Mouse (Mus musculus) left cerebral cortex, adult 2 months (tissue): Measurements from ENCODE around the gene Casp9. TPM values are rescaled to one million over a fixed set of nuclear protein-coding genes. Genes with fewer than 3 reads are reported as not detected.

Experiments
- DNase-seq, 2 experiments: peaks; one replicate each; pipeline ENCODE4 v3.0.0; 2021 to 2022; ENCODE audit warnings: low spot score in 2 of 2, mixed read lengths in 1 of 2; ENCODE audit errors: extremely low spot score in 1 of 2
- H3K27ac ChIP-seq: fragments of 200-600 bp; 2 replicates; pipeline ENCODE4 v1.8.1; 2022
- H3K4me3 ChIP-seq: fragments of 200-600 bp; 2 replicates; pipeline ENCODE4 v1.8.1; 2022
- CTCF ChIP-seq: fragments of 200-600 bp; IDR thresholded peaks from 2 replicates; pipeline ENCODE4 v1.8.1; 2022; ENCODE audit warnings: antibody characterized with exemption, mild to moderate bottlenecking, moderate library complexity
- intact Hi-C: fragments of 180-260 bp; cut with DNase I; formaldehyde crosslinking; loops from one replicate; pipeline ENCODE4 v1.15.1; 2025
- total RNA-seq, 2 experiments: library from RNA; stranded (reverse); gene quantifications; 2 replicates each; pipeline ENCODE4 v1.2.3; 2021

Gene Casp9
- total RNA-seq, 2 experiments from 2014 or later: 22.1 to 22.4 TPM

DNA sequence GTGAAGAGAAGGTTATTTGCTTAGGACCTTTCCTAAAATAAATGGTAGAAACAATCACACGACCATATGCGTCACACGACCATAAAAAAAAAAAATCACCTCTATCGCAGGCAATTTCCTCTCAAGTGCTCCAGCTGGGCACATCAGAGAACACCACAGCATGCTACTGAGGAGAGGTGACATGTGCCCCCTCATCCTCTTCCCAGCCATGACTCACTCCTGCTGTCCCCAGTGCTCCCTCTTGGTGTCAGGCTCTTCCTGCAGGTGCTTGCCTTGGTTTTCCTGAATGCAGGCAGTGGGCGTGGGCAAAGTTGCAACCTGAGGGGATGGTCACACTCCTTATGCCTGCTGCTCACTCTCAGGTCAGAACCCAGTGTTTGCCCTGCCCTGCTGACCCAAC is 8.6 kb upstream of the Casp9 start:
- no peak; the same call in 1 of the 2 replicates for TF ChIP-seq CTCF
- no peak for DNase-seq
- intact Hi-C loops: no loop called here

DNA sequence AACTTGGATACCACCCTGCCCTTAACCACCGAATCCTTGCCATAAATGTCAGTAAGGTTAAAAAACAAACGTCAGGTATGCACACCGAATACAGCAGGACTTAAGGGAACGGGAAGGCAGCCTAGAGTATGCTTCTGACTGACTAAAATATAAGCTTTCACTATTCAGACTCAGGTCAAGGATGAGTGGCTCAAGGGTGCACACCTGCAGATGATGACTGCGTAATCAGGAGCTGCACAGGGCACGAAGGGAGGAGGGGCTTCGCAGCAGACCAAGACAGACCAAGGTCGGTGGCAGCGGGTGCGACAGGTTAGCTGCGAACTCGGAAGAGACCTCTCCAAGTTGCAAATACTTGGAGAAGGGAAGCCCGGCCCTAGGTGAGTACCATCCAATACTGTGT is 7.3 kb upstream of the Casp9 start:
- intact Hi-C loops: no loop called here
- no peak overlapping the region for H3K4me3 ChIP-seq
- DNase-seq: no peak
- no peak overlapping the region for H3K27ac ChIP-seq
- TF ChIP-seq CTCF: no peak

More for the DNA sequence above, 8.6 kb upstream of the Casp9 start:
- no peak overlapping the region for H3K4me3 ChIP-seq
- peak overlapping the region; percentile 59 for H3K27ac ChIP-seq

- no peak for DNase-seq
- intact Hi-C loops: no loop called here
- TF ChIP-seq CTCF: no peak
- H3K4me3 ChIP-seq: no peak overlapping the region
- no peak overlapping the region for H3K27ac ChIP-seq
Observed at GRCm38 (mm10) chr4:141787046-141787445, 6.4 kb upstream of the Casp9 start.

DNA sequence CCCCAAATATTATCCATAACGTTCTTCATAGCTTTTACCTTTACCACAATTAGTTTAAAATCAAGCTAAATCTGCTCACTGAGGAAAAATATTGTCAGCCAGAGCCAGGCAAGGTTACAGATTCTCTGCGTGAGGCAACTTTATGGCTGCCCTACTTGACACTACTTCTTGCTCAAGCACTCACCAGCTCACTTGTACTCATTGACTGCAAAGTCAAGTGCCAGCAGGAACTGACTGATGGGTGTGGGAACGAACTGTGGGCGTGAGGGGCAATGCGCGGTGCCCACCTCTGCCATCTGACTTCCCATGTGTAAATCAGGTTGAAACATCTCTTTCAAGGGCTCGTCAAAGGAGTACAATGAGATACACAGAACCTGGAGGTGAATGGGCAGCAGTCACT is 6.0 kb upstream of the Casp9 start:
- no peak overlapping the region for H3K4me3 ChIP-seq
- no peak for DNase-seq
- TF ChIP-seq CTCF: no peak
- H3K27ac ChIP-seq: no peak overlapping the region
- intact Hi-C loops: no loop called here

DNA sequence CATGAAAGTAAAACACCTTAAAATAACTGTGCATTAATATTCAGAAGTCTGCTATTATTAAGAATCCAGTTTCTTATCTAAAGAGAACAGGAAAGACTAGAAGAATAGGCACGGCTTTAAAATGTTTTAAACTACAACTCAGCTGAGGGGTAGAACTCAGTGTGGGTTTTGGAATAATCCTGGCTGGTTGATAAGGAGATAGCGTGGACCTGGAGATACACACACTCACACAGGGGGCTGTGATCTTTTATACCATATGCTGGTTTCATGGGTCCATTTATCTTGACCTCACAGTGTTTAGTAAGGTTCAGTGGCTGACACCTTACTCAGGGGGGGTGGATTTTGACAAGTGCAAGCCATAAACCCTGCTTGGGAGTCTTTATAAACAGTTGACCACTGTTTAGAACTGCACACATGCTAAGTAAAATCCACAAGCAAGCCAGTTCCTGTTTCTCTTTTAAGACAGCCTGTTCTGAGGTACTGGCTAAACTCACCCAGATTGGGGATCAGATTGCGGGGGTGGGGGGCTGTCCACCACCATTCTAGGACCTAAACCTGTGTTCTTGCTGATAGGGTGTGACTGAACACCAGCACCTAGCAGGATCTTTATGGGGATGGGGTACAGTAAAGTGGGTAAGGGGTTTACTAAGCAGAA is 3.7 kb upstream of the Casp9 start:
- intact Hi-C loops: no loop called here
- Histone ChIP-seq H3K4me3 (peak overlapping the region; percentile 87), H3K27ac (peak overlapping the region; percentile 95)
- DNase-seq: no peak
- TF ChIP-seq CTCF: no peak

- Histone ChIP-seq H3K27ac (peak within 1 kb of the TSS; percentile 95), H3K4me3 (peak within 1 kb of the TSS; percentile 87)
- intact Hi-C loops: no loop called here
- peak; percentile 96 to 97 for DNase-seq
- no peak; the same call in 1 of the 2 replicates for TF ChIP-seq CTCF
Observed at GRCm38 (mm10) chr4:141790524-141790990, 2.9 kb upstream of the Casp9 start, which contains the start of gene Dnajc16. Gene Dnajc16, minus strand, starts transcription at chr4:141790931.

- no peak for TF ChIP-seq CTCF
- Histone ChIP-seq H3K4me3 (no peak overlapping the region), H3K27ac (no peak overlapping the region)
- DNase-seq: no peak
- intact Hi-C loops: no loop called here
Observed at GRCm38 (mm10) chr4:141791486-141791885, 1.9 kb upstream of the Casp9 start.

DNA sequence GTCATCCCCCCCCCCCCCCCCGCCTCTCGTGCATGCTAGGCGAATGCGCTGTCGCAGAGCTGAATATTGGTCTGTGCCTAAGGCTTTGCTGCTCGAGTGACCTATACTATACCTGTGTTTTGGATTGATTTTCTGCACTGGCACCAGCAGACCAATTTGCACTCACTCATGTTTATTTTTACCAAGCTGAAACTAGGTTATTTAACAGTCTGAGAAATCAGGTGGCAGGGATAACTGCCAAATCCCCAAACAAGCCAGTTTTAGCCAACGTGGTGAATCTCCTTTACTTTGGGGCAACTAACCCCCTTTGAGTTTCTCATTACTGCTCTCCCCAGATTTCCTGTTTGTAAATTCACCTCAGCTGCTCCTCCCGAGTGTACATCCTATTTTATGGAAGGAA is 1.5 kb upstream of the Casp9 start:
- no peak for DNase-seq
- no peak for TF ChIP-seq CTCF
- no peak overlapping the region for H3K4me3 ChIP-seq
- intact Hi-C loops: loop anchor here (2.0 kb wide), 1 partner anchor 69 kb away; the partner anchor contains the start of gene Ddi2
- peak overlapping the region; percentile 96; the same call in 1 of the 2 replicates for H3K27ac ChIP-seq

DNA sequence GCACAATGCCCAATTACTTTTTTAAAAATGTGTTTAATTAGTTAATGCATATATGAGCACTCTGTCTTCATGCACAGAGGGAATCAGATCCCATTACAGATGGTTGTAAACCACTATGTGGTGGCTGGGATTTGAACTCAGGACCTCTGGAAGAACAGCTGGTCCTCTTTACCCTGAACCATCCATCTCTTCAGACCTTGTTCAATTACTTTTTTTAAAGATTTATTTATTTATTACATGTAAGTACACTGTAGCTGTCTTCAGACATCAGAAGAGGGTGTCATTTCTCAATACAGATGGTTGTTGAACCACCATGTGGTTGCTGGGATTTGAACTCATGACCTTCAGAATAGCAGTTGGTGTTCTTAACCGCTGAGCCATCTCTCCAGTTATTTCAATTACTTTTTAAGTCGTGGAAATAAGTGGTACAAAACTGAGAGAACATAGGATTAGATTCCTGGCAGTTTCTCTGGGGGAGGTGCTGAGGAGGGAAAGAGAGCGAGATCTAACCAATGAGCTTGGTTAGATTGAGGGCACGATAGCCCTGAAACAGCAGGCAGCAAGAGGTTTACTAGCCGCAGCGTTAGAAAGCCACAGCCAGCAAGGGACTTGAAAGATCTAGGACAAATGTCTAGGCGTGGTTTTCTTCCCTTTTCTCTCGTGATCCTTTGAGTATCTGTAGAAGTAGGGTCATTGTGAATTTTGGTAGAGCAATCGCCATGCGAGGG is 694 bp upstream of the Casp9 start:
- no peak for TF ChIP-seq CTCF
- no peak for DNase-seq
- intact Hi-C loops: loop anchor here (2.0 kb wide), 1 partner anchor 70 kb away; the partner anchor contains the start of gene Ddi2
- Histone ChIP-seq H3K27ac (peak overlapping the region; percentile 96), H3K4me3 (peak overlapping the region; percentile 57)

DNA sequence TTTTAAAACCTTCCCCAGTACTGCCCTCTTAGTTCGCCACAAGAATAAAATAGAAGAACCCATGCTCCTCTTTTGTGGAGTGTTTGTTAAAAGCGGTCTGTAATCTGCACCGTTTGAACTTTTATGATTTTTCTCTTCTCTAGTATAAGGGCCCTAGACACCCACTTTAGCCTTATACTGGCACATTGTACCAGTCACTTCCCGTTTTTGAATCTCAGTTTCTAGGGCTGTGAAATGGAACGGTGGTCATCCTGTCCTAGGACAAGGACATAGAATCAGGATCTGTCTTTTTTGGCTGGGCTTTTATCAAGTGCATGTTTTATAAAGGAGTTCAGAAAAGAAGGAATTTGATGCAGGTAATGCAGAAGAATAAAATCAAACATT is 732 bp downstream of the Casp9 start:
- no peak for TF ChIP-seq CTCF
- intact Hi-C loops: no loop called here
- Histone ChIP-seq H3K4me3 (peak overlapping the region; percentile 57), H3K27ac (peak overlapping the region; percentile 96)
- DNase-seq: no peak

GRCm38 (mm10) chr4:141796356-141796755 is 2.9 kb downstream of the Casp9 start:
- no peak for DNase-seq
- no peak for TF ChIP-seq CTCF
- Histone ChIP-seq H3K27ac (no peak overlapping the region), H3K4me3 (no peak overlapping the region)
- intact Hi-C loops: no loop called here

GRCm38 (mm10) chr4:141796954-141797353 is 3.5 kb downstream of the Casp9 start:
- DNase-seq: no peak
- TF ChIP-seq CTCF: no peak
- intact Hi-C loops: no loop called here
- H3K27ac ChIP-seq: no peak overlapping the region
- H3K4me3 ChIP-seq: no peak overlapping the region
